Mouse (Mus musculus): Measurements from ENCODE around the gene Cga. TPM values are rescaled to one million over a fixed set of nuclear protein-coding genes. Genes with fewer than 3 reads are reported as not detected.

The Cga gene
- polyA plus RNA-seq, 2 experiments: not detected

DNA sequence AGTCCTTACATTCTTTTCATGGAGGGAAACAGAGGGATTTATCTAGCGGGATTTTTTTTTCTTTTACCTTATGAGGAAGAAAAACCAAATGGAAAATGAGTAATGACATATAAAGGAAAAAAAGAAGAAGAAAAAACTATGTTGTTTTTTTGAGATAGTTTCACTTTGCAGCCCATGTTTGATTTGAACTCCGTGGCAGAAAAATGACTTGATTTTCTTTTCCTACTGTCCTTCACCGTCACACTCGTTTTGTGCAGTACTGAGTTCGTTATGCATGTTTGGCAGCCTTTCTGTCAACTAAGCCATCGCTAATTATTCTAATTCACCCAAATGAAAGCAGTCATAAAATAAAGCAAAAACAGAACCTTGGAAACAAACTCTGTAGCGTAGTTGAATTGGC lies 6.3 kb upstream of the Cga start:
- Histone ChIP-seq H3K9me3 (ENCODE audit: control insufficient read depth, low read length) (no peaks in the 10 kb centered on the region), H3K27ac (no peak overlapping the region; the same call in 1 of the 2 replicates), H3K9ac (replicated peaks) (peak overlapping the region; percentile 66), H3K4me2 (ENCODE audit: low read depth) (peak overlapping the region; percentile 89), H3K36me3 (replicated peaks; ENCODE audit: control insufficient read depth, insufficient read depth, low read depth) (no peaks in the 10 kb centered on the region), H3K4me3 (ENCODE audit: insufficient read depth in 1 of 2, low read depth in 2 of 2, low read length in 2 of 2) (peak overlapping the region; percentile 68 to 80), H3K4me1 (replicated peaks; ENCODE audit: control insufficient read depth in 2 of 2, insufficient read depth in 2 of 2, low read length in 1 of 2) (peaks cover 11 to 21% of the 10 kb centered on the region in 2 experiments), H3K27me3 (ENCODE audit: control insufficient read depth, insufficient read depth, low read length) (no peaks in the 10 kb centered on the region; the same call in 1 of the 2 replicates)
- no peak for TF ChIP-seq EP300 (IDR thresholded peaks at IDR 0.05; ENCODE audit: low read depth)
- no peak for TF ChIP-seq CTCF (IDR thresholded peaks at IDR 0.05; ENCODE audit: low read depth)
- ATAC-seq (ENCODE audit: insufficient read depth) (no peak), DNase-seq (ENCODE audit: low read depth in 3 of 3, low spot score in 3 of 3) (no peak)
- 15% methylated on average over 7 of the region's 7 CpGs for WGBS (ENCODE audit: insufficient replicate concordance)

DNA sequence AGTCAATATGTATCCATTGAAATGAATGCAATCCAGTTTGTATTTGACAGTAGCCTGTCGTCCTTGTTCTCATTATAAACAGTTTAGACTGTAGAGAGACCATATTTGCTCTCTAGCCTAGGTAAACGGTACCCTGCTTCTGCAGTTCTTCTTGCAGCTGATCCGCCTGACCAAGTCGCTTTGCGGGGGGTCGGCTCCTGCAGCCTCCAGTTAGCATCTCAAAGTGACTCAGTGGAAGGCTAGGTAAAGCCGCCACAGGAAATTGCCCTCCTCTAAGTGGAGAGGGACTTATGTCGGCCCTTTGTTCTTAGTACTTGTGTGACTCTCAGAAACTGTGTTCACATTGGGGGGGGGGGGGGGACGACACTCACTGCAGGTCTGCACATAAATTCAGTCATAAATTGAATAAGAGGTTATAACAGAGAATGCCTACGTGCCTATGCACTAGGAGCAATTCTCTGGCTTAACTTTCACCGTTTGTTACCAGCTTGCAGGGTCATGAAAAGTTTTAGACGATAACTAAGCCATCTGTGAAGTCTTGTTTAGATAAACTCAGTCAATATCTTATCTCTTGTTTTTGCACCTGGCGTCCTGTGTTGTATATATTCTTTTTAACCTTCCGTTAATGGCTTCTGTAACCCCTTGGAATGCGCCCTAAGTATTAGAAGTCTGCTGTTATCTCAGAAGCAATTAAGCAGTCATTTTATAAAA lies 4.3 kb upstream of the Cga start:
- no peak for ATAC-seq (ENCODE audit: insufficient read depth)
- Histone ChIP-seq H3K4me3 (ENCODE audit: insufficient read depth in 1 of 2, low read depth in 2 of 2, low read length in 2 of 2) (no peak overlapping the region), H3K4me2 (ENCODE audit: low read depth) (peak overlapping the region; percentile 36), H3K9me3 (ENCODE audit: control insufficient read depth, low read length) (no peaks in the 10 kb centered on the region), H3K27ac (no peak overlapping the region), H3K9ac (replicated peaks) (no peak overlapping the region), H3K36me3 (replicated peaks; ENCODE audit: control insufficient read depth, insufficient read depth, low read depth) (no peaks in the 10 kb centered on the region), H3K4me1 (replicated peaks; ENCODE audit: control insufficient read depth in 2 of 2, insufficient read depth in 2 of 2, low read length in 1 of 2) (peaks cover 6 to 16% of the 10 kb centered on the region in 2 experiments), H3K27me3 (ENCODE audit: control insufficient read depth, insufficient read depth, low read length) (peaks cover 2% of the 10 kb centered on the region; the same call in 1 of the 2 replicates)
- TF ChIP-seq CTCF (IDR thresholded peaks at IDR 0.05; ENCODE audit: low read depth) (no peak), EP300 (IDR thresholded peaks at IDR 0.05; ENCODE audit: low read depth) (peak; percentile 54)
- 11% methylated on average over 15 of the region's 15 CpGs for WGBS (ENCODE audit: insufficient replicate concordance)
- no peak for DNase-seq (ENCODE audit: low read depth in 3 of 3, low spot score in 3 of 3)

DNA sequence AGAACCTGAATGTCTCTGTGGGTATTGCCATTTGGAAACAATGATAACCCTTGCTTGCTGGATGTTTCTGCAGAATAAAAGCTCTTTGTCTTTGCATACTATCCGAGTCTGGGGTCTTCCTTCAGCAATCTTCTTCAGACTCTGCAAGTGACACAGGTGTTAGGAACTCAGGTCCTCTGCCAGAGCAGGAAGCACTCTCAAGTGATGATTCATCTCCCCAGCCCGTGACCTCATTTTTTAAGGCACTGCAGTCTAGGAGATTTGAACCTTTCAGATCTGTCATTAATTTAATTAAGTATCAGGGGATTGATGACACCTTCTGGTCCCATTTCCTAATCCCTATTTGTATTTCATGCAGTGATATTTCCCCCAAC lies 3.8 kb upstream of the Cga start:
- H3K9me3 ChIP-seq (ENCODE audit: control insufficient read depth, low read length): no peaks in the 10 kb centered on the region
- DNase-seq (ENCODE audit: low read depth in 3 of 3, low spot score in 3 of 3) (no peak), ATAC-seq (ENCODE audit: insufficient read depth) (no peak)
- H3K4me1 ChIP-seq (replicated peaks; ENCODE audit: control insufficient read depth in 2 of 2, insufficient read depth in 2 of 2, low read length in 1 of 2): peaks cover 6 to 16% of the 10 kb centered on the region in 2 experiments
- H3K36me3 ChIP-seq (replicated peaks; ENCODE audit: control insufficient read depth, insufficient read depth, low read depth): no peaks in the 10 kb centered on the region
- TF ChIP-seq CTCF (IDR thresholded peaks at IDR 0.05; ENCODE audit: low read depth) (no peak), EP300 (IDR thresholded peaks at IDR 0.05; ENCODE audit: low read depth) (no peak)
- no peak overlapping the region for H3K27ac ChIP-seq
- WGBS (ENCODE audit: insufficient replicate concordance): 13% methylated on average over 2 of the region's 2 CpGs
- H3K4me3 ChIP-seq (ENCODE audit: insufficient read depth in 1 of 2, low read depth in 2 of 2, low read length in 2 of 2): no peak overlapping the region
- H3K9ac ChIP-seq (replicated peaks): no peak overlapping the region
- peak overlapping the region; percentile 36 for H3K4me2 ChIP-seq (ENCODE audit: low read depth)
- peaks cover 2% of the 10 kb centered on the region; the same call in 1 of the 2 replicates for H3K27me3 ChIP-seq (ENCODE audit: control insufficient read depth, insufficient read depth, low read length)

DNA sequence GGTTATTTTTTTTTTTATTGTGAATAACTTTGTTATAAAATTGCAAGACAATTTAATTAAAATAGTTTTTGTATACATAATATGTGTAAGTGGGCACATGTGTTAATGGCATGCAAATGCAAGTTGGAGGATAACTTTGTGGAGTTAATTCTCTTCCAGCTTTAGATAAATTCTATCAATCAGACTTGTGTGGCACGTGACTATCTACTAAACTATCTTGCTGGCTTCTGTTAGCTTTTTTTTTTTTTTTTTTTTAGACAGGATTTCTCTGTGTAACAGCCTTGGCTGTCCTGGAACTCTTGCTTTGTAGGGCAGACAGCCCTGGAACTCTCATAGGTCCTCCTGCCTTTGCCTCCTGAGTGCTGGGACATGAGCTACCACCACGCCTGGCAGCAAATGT lies 4.9 kb downstream of the Cga start:
- Histone ChIP-seq H3K36me3 (replicated peaks; ENCODE audit: control insufficient read depth, insufficient read depth, low read depth) (no peaks in the 10 kb centered on the region), H3K27ac (no peak overlapping the region), H3K27me3 (ENCODE audit: control insufficient read depth, insufficient read depth, low read length) (peaks cover 2% of the 10 kb centered on the region; the same call in 1 of the 2 replicates), H3K4me2 (ENCODE audit: low read depth) (no peak overlapping the region), H3K9ac (replicated peaks) (no peak overlapping the region), H3K4me3 (ENCODE audit: insufficient read depth in 1 of 2, low read depth in 2 of 2, low read length in 2 of 2) (no peak overlapping the region), H3K4me1 (replicated peaks; ENCODE audit: control insufficient read depth in 2 of 2, insufficient read depth in 2 of 2, low read length in 1 of 2) (peaks cover 0 to 2% of the 10 kb centered on the region in 2 experiments; a peak in 1 of 4 replicates), H3K9me3 (ENCODE audit: control insufficient read depth, low read length) (no peaks in the 10 kb centered on the region)
- no peak for DNase-seq (ENCODE audit: low read depth in 3 of 3, low spot score in 3 of 3)
- no peak for ATAC-seq (ENCODE audit: insufficient read depth)
- WGBS (ENCODE audit: insufficient replicate concordance): 42% methylated on average over 2 of the region's 2 CpGs
- TF ChIP-seq CTCF (IDR thresholded peaks at IDR 0.05; ENCODE audit: low read depth) (no peak), EP300 (IDR thresholded peaks at IDR 0.05; ENCODE audit: low read depth) (no peak)

DNA sequence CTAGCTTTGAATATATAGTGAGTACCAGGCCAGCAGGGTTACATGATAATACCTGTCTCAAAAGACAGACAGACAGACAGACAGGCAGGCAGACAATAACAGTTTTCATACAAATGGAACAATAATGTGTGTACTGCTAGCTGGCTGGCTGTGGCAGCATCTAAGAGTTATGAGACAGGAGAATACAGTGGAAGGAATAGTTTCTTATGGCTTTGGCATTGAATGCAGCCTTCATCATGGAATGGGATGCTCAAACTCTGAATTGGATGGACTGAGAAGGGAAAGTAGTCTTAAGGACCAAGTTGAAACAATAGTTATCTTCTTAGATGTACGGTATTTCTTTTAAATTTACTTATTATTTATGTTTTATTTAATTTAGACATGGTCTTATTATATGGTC lies 5.7 kb downstream of the Cga start:
- Histone ChIP-seq H3K27ac (no peak overlapping the region), H3K9ac (replicated peaks) (no peak overlapping the region), H3K27me3 (ENCODE audit: control insufficient read depth, insufficient read depth, low read length) (no peaks in the 10 kb centered on the region), H3K36me3 (replicated peaks; ENCODE audit: control insufficient read depth, insufficient read depth, low read depth) (no peaks in the 10 kb centered on the region), H3K4me3 (ENCODE audit: insufficient read depth in 1 of 2, low read depth in 2 of 2, low read length in 2 of 2) (no peak overlapping the region), H3K9me3 (ENCODE audit: control insufficient read depth, low read length) (no peaks in the 10 kb centered on the region), H3K4me2 (ENCODE audit: low read depth) (no peak overlapping the region), H3K4me1 (replicated peaks; ENCODE audit: control insufficient read depth in 2 of 2, insufficient read depth in 2 of 2, low read length in 1 of 2) (peaks cover 0 to 2% of the 10 kb centered on the region in 2 experiments; a peak in 1 of 4 replicates)
- WGBS (ENCODE audit: insufficient replicate concordance): 76% methylated on average over 1 of the region's 1 CpGs
- DNase-seq (ENCODE audit: low read depth in 3 of 3, low spot score in 3 of 3): no peak
- no peak for ATAC-seq (ENCODE audit: insufficient read depth)
- TF ChIP-seq CTCF (IDR thresholded peaks at IDR 0.05; ENCODE audit: low read depth) (no peak), EP300 (IDR thresholded peaks at IDR 0.05; ENCODE audit: low read depth) (no peak)

Data from liver, embryonic 14.5 days (tissue).